ENCODE assay signal across 7 mouse cellular contexts in genomic region chr11:64599178-64599577, GRCm38 (mm10).
DNase-seq lines count a peak whose midpoint lies in the region; ATAC-seq lines count a peak whose summit lies in the region.

No protein-coding gene starts in this region.

- H3K27me3 ChIP-seq in midbrain, embryonic 13.5 days: 0 out of 2 replicates have a peak, but pooled peaks cover 13% of the 10 kb centered on the region

- H3K36me3 ChIP-seq in midbrain, embryonic 13.5 days: no peaks in the 10 kb centered on the region

- H3K27ac ChIP-seq in midbrain, embryonic 13.5 days: no peak overlapping the region

- 76% methylated on average over 3 of the region's 3 CpGs for WGBS in midbrain, embryonic 13.5 days

- H3K4me3 ChIP-seq in midbrain, embryonic 13.5 days (replicated peaks): no peak overlapping the region

- DNase-seq in 3T3-L1 (ENCODE audit: low read depth, low spot score) (peak; percentile 7), NIH3T3 (ENCODE audit: low read depth) (peak; percentile 2)
- DNase-seq in heart, adult 18-20 months: peak; percentile 38 to 57
- peak; percentile 37 to 62 for DNase-seq in kidney, postnatal 4 days
- DNase-seq in frontal cortex, adult 2 months (ENCODE audit: extremely low spot score in 1 of 2, low spot score in 1 of 2): no peak

- ATAC-seq in monocyte, adult 5-6 weeks (replicated peaks; ENCODE audit: insufficient number of reproducible peaks, low FRiP score, low TSS enrichment, poor library complexity, severe bottlenecking): no peak
- ATAC-seq in midbrain, embryonic 13.5 days: no peak

- H3K4me2 ChIP-seq in midbrain, embryonic 13.5 days (replicated peaks): no peak overlapping the region

- H3K4me1 ChIP-seq in midbrain, embryonic 13.5 days (replicated peaks): peaks cover 7% of the 10 kb centered on the region

- H3K9ac ChIP-seq in midbrain, embryonic 13.5 days (replicated peaks): no peak overlapping the region

- no peaks in the 10 kb centered on the region for H3K9me3 ChIP-seq in midbrain, embryonic 13.5 days

Comparison
In these comparisons a context has a peak if more than half of its experiments do, and no peak if none do; other contexts are left out.
1. DNase-seq: peak in 3T3-L1 (single experiment), NIH3T3 (single experiment), heart, adult 18-20 months (2 of 2) and kidney, postnatal 4 days (2 of 2); none in frontal cortex, adult 2 months (0 of 2).